Mouse (Mus musculus): ENCODE measurements around the gene H2-D1.
A peak's percentile ranks its signal among the peaks of the same experiment; 100 is the strongest.
"Not testable (repeated sequence)": the region's sequence is repeated elsewhere in the genome, so short reads cannot be mapped to it uniquely, and the experiment has no call there.

H2-D1 gene

DNA sequence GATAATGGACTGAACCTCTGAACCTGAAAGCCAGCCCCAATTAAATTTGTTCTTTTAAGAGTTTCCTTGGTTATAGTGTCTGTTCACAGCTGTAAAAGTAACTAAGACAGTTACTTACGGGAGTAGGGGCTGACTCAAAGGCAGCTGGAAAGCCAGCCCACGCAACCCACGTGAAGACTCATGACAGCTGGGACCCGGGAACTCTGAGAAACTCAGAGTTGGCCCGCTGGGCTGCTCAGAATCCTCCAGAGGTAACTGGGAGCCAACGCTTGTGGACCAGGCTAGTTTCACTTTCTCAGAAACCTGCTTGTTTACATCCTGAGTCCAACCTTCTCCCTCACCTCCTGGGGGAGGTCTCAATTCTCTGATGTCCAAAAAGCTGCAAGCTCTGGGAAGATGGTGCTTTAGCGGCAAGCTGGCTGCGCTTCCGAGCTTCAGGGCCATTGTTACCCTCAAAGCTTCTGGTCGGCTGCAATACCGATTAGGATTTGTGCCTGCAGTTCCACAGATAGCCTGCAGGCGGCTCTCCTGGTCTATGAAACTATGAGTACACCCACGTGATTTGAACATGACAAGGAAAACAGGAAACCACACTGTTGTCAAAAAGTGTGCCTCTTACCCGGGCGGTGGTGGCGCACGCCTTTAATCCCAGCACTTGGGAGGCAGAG is 4.6 kb upstream of the H2-D1 start:
- peak; percentile 96 for DNase-seq

GRCm38 (mm10) chr17:35258492-35259478 is 3.7 kb upstream of the H2-D1 start:
- peak; percentile 59 for DNase-seq

- no peak for DNase-seq
Observed at GRCm38 (mm10) chr17:35259621-35260020, 2.9 kb upstream of the H2-D1 start.

GRCm38 (mm10) chr17:35261651-35262050 is 879 bp upstream of the H2-D1 start:
- DNase-seq = no peak

DNA sequence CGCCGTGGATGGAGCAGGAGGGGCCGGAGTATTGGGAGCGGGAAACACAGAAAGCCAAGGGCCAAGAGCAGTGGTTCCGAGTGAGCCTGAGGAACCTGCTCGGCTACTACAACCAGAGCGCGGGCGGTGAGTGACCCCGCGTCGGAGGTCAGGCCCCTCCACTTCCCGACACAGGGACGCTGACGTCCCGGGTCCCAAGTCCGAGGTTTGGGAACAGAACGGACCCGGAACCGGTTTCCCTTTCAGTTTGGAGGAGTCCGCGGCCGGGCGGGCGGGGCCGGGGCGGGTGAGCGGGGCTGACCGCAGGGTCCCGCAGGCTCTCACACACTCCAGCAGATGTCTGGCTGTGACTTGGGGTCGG is 973 bp downstream of the H2-D1 start:
- peak; percentile 41 for DNase-seq

DNA sequence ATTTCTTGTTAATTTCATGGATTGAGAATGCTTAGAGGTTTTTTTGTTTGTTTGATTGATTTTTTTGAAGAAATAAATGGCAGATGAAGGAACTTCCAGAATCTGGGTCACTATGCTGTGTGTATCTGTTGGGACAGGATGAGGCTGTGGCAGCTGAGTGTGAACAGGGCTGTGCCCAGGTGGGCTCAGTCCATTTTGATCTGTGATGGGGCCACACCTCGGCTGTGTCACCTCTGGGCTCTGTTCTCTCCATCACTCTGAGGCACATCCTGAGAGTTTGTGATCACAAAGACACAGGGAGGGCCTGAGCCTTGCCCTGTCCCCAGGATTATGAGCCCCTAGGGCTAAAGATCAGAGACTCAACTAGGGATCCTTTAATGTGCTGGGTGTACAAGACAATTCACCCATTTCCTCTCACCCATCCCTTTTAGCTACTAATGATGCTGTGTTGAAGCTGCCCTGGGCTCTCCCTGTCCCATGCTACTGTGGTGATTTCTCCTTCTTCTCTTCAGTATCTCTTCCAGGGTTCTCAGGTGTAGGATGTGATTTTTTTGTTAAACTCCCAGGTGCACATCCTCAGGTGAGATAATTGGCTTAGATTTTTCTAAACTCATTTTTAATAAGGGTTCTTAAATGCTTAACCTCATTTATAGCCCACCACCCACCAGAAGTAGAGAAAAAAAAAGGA is 5.0 kb downstream of the H2-D1 start:
- DNase-seq = no peak

- DNase-seq = peak; percentile 84
Observed at GRCm38 (mm10) chr17:35269653-35270347, 7.3 kb downstream of the H2-D1 start.

GRCm38 (mm10) chr17:35272249-35272648 is 9.7 kb downstream of the H2-D1 start:
- no peak for DNase-seq

- DNase-seq = peak; percentile 94
Observed at GRCm38 (mm10) chr17:35274770-35275169, 12.2 kb downstream of the H2-D1 start.

- DNase-seq = no peak
Observed at GRCm38 (mm10) chr17:35276304-35276864, 13.9 kb downstream of the H2-D1 start.

GRCm38 (mm10) chr17:35278049-35278448 is 15.5 kb downstream of the H2-D1 start:
- no peak for DNase-seq

DNA sequence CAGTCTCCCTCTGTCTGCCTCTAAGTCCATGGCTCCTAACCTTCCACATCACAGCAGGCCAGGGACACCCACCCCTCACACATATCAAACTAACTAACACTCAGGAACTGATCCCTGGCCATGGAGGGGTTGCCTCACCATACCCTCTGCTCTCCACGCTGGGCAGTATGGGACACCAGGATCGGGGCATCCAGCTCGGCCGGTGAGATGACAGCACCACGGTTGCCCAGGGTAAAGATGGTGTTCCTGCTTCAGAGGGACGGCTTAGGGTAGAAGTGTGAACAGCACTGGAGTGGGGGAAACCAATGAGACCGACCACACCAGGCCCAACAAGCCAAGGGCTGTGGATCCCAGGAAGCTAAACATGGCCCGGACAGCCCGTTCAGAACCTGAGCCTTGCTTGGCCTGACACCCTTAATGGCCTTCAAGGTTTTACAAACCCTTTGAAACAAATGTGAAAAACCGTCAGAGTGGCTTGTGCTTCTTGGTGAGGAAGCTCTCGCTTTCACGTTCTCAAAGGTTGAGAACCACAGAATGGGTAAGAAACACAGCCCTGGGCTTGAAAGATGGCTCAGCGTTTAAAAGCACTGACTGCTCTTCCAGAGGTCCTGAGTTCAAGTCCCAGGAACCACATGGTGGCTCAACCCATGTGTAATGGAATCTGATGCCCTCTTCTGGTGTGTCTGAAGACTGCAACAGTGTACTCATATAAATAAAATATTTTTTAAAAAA is 16.6 kb downstream of the H2-D1 start:
- no peak for DNase-seq

DNA sequence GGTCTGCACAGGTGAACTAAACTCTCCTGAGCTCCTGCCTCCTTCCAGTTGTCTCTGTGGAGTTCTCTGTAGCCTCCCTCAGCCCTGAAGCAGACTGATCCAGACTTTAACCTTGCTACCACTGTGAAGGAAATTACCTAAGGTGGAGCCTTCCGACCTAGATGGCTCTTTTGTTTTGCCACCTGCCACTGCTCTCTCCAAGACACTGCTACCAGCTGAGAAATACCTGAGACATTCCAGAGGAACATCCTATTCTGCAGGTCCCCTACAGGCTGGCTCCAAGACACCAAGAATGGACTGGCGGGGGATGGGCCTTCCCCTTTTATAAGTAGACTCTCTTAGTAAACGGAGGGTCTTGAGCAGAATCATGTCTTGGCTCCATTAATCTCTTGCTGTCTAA is 17.7 kb downstream of the H2-D1 start:
- DNase-seq = no peak

- no peak for DNase-seq
Observed at GRCm38 (mm10) chr17:35285431-35285830, 22.9 kb downstream of the H2-D1 start.

GRCm38 (mm10) chr17:35295796-35296195 is 33.3 kb downstream of the H2-D1 start:
- peak; percentile 76 for DNase-seq

- not testable (repeated sequence) for DNase-seq
Observed at GRCm38 (mm10) chr17:35300261-35300945, 37.9 kb downstream of the H2-D1 start.

GRCm38 (mm10) chr17:35301645-35302258 is 39.2 kb downstream of the H2-D1 start:
- DNase-seq = peak; percentile 95

GRCm38 (mm10) chr17:35303271-35303670 is 40.7 kb downstream of the H2-D1 start:
- DNase-seq = no peak

- no peak for DNase-seq
Observed at GRCm38 (mm10) chr17:35303756-35304350, 41.3 kb downstream of the H2-D1 start.

GRCm38 (mm10) chr17:35304478-35304877 is 41.9 kb downstream of the H2-D1 start:
- no peak for DNase-seq
